Mouse (Mus musculus): Measurements from ENCODE around the gene Gm6588.
A peak's percentile ranks its signal among the peaks of the same experiment; 100 is the strongest.
"Not testable (repeated sequence)": the region's sequence is repeated elsewhere in the genome, so short reads cannot be mapped to it uniquely, and the experiment has no call there.

Gm6588 gene

DNA sequence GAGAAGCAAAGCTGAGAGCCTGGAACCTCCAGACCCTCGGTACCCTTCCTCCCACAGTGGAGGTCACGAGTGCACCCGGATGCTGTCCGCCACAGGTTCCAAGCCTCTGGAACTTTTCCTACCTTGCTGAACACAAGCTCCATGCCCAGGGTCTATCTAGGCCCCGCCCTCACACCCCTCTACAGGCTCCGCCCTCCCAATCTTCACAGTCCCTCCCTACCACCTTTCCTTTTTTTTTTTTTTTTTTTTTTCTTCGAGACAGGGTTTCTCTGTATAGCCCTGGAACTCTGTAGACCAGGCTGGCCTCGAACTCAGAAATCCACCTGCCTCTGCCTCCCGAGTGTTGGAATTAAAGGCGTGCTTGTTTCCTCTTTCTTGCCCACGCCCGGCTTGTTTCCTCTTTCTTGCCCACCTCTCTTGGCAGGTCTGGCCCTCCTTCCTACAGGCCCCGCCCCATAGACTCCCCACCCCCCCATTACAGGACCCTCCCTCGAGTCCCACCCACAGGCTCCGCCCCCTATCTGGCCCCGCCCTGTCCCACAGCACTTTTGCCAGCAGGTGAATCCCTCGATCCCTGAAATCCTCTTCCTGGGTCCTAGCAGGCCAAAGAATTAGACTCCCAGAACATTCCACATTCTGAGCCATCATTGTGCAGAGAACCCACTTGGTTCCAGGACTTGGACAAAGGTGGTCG lies at the start of gene Gm6588:
Gene Gm6588, plus strand, starts transcription at position 680 of the 694 bp plus-strand sequence.
- no peak for ATAC-seq (ENCODE audit: low TSS enrichment)

DNA sequence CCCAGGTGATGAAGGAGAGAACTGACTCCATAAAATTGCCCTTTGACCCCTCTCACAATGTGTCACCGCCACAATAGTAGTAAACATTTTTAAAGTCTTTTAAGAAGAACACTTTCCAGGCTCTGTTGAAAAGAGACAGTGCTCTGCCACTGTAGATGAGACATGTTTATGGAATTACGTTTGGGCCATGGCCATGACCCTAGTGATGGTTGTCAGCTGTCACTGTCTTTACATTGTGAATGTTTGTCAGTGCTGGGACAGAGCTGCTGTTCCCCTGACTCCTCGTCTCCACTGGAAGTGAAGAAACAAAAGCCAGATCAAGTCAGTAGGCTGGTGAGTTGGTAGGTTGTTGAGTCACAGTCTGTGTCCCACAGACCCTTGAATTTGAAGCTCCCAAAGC lies 46.8 kb upstream of the Gm6588 start:
- no peak for ATAC-seq (ENCODE audit: low TSS enrichment)

DNA sequence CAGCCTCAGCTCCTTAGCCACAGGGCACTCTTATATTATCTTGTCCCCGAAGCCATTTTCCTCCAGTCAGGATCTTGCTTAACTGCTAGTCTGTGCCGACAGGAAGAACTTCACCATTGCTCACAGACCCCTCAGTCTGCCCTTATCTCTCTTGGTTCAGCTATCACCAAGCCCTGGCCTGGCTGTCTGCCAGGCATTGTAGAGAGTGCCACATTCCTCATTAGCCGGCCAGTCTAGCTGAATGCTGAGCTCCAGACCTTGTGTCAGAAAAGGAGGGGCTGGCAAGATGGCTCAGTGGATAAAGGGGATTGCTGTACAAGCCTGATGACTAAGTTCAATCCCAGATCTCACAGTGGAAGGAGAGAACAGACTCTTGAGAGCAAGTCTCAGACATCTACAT lies 43.2 kb upstream of the Gm6588 start:
- no peak for ATAC-seq (ENCODE audit: low TSS enrichment)

DNA sequence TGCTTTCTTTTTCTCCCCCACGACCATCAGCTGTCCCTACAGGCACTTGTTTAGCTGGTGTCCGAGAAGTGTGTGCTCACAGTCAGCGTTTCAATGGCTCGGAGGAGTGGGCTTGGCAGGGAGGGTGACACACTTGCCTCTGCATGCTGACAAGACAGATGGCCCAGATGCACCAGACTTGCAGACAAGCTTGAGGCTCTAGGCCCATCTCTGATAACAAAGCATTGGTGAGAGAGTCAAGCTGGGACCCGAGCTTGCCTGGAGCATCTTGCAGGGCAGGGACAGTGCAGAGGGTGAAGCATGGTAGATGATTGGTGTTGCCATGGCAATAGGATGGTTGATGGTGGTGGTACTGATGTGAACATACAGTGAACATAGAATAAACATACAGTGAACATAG lies 40.0 kb upstream of the Gm6588 start:
- ATAC-seq (ENCODE audit: low TSS enrichment): no peak

DNA sequence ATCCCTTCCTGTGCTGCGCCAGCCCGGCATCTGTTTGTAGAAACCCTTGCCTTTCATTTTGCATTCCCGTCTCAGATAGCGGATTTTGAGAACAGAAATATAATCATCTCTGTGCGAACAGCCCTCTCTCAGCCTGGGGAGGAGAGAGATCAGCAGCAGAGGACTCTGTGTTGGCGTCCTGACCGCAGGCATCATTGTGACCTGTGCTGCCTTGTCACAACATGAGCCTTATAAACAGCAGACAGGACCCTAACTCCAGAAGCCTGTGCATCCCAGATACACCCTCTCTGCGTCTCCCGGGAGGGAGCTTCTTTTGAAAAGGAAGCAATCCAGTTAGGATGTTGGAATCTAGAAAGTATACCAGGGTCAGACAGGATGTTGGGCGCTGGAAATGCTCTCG lies 38.2 kb upstream of the Gm6588 start:
- ATAC-seq (ENCODE audit: low TSS enrichment): peak; percentile 27; the same call in 1 of the 2 replicates

DNA sequence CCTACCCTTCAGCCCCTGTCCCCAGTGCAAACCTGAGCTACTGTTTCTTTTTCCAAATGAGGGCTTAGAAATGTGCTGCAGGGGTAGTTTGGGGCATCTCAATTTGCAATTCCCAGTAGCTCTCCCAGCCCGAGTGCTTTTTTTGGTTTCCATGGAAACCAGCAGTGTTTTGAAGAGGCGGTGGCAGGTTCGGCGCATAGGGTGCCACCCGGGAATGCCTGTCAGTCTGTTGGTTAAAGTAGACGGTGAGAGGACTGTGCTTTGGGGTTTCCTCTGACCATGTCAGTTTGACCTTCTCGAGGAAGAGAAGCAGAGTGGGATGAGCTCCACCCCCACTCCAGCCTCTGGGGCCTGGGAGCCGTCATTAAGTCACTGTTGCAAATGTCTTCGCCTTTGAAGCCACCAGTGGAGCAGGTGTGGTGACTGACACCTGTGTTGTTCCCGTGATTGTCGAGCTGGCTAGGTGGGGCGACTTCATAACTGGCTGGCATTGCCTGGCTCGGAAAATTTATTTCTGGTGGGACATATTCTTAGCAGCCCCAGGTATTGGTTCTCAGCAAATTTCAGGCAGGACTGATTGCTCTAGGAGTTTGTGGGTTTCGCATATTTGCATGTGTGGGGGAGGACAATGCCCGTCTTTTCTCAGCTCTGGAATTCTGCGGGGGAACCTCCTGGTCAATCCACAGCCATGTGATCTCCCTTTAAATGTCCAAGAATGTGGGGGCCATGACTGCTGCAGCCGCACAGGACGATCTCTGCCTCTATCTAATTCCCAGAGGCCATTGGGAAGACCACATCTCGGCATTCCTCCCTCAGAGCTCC lies 37.5 kb upstream of the Gm6588 start:
- peak; percentile 75 for ATAC-seq (ENCODE audit: low TSS enrichment)

DNA sequence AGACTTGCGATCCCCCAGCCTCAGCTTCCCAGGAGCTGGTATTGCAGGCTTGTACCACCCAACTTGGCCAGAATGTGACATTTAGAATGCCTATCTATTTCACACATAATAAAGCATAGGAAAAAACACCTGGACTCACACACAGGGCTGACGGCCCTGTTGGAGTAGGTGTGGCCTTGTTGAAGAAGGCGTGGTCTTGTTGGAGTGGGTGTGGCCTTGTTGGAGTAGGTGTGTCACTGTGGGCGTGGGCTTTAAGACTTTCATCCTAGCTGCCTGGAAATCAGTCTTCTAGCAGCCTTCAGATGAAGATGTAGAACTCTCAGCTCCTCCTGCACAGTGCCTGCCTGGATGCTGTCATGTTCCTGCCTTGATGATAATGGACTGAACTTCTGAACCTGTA lies 36.4 kb upstream of the Gm6588 start:
- not testable (repeated sequence) for ATAC-seq (ENCODE audit: low TSS enrichment)

DNA sequence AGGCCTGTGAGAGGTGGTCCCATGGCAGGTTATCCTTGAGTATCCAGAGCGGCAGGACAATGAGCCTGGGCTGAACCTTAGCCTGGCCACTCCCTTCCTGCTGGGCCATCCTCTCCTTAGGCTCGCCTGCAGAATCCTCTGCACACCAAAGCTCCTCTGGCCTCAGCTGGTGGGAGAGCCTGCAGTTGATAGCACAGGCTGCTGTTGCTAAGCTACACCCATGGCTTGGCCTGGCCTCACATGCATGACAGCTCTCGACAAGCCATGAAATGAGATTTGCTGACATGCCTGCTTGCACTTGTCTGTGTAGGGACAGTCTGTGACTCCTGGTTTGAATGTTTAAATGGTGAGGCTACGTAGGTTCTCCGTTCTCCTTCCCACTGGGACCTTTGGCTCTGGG lies 32.6 kb upstream of the Gm6588 start:
- ATAC-seq (ENCODE audit: low TSS enrichment): 0 out of 2 replicates have a peak, but pooled peaks have one; percentile 5

DNA sequence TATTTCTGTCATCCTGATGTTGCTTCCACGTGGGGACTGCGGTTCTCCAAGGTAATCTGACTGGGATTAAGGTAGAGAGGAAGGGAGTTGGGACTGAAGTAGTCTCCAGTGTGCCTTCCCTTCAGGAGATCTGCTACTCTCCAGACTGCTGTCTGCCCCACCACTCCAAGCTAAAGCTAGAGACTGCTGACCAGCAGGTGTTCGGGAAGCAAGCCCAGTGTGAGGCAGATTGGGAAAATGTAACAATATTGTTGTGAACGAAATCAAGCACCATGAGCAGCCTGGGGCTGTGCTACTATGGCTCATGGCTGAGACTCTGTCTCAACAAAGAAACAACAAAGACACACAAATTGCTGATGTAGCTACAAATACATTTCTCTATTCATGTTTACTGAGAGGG lies 31.2 kb upstream of the Gm6588 start:
- peak; percentile 30; the same call in 1 of the 2 replicates for ATAC-seq (ENCODE audit: low TSS enrichment)

DNA sequence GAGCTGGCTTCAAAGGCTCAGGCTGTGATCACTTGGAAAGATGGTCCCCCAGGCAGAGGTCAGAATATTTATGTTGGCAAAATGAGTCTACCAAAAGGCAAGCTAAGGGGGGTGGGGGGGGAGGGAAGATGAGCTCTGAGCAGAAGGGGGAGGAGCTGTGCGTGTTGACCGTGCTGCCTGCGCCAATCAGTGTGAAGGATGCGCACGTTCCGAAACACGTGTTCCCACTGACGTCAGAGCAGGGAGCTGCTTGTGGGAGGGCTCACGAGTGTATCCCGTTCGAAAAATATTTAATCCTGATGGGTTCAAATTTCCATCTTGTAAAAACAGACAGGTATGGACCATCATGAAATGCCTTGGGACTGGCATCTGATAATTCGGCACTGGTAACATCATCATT lies 29.7 kb upstream of the Gm6588 start:
- no peak for ATAC-seq (ENCODE audit: low TSS enrichment)

DNA sequence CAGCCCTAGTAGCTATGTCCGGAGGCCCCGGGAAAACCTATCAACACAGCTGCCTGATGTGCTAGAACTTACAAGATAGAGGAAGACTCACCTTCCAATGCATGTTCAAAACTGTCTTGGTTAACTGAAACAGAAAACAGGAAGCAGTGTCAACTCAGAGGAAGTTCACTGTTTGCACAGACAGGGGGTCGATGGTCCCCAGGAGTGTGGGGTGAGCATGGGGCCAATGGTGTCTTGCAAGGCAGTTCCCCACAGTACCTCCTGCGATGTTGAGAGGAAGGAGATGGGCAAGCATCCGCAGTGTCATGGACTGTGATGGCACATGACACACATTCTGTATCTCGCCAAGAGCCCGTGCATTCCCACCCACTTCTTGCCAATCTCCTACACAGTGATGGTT lies 22.6 kb upstream of the Gm6588 start:
- ATAC-seq (ENCODE audit: low TSS enrichment): no peak

DNA sequence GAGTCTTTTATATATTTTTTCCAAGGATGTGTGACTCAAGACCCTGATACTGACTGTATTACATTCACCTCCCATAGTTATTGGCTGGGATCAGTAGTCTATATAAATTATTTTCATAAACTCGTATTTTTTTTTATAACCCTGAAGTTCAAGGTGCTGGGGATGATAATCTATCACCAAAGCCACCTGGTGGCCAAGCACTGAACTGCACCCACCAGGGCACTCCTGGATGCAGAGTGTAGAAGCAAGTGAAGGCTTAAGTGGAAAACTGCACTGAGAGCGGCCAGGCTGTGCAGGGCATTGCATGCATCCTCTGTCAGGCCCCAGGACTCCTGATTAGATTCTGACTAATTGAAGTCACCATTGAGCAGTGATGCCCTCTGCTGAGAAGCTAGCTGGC lies 21.9 kb upstream of the Gm6588 start:
- no peak for ATAC-seq (ENCODE audit: low TSS enrichment)

DNA sequence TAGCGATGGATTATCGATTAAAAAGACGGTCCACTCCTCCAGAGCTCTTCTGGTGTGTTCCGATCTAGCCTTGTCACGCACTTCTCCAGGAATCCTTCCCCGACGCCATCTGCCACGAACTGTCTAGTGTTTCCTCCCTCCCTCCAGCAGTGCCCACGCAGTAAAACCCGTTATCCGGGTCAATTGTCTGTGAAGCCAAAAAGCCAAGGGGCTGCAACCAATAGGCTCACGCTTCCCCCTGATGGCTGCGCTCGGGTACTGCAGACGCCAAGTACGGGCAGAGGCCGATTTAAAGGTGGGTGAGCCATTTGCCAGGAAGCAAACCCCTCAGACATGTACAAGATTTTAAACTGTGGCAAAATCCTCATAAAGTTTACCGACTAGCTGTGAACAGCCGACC lies 20.3 kb upstream of the Gm6588 start:
- ATAC-seq (ENCODE audit: low TSS enrichment): 0 out of 2 replicates have a peak, but pooled peaks have one; percentile 16

DNA sequence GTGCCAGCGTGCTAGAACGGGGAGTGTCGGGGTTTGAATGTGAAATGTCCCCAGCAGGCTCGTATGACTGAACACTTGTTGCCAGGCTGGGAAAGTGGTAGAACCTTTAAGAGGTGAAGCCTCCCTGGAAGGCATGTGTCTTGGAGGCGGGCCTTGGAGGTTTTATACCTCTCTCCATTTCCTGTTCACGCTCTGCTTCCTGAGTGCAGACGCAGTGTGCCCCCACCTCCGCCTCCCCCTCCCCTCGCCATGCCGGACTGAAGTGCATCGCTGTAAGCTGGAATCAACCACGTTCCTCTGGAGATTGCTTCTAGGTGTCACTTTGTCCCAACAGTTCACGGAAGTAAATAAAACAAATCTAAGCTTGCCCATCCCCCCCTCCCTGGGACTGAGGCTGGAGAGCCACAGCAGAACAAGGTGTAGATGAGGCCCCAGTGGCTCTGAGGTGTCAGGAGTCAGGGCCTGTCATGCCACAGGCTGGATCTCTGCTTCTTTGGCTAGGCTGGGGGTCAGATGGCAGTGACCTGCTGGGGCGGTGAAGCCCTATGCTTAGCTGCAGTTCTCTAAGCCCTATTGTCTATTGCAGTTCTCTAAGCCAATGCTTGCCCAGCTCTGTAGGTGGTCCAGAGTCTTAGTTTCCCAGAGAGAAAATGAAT lies 18.0 kb upstream of the Gm6588 start:
- no peak for ATAC-seq (ENCODE audit: low TSS enrichment)

DNA sequence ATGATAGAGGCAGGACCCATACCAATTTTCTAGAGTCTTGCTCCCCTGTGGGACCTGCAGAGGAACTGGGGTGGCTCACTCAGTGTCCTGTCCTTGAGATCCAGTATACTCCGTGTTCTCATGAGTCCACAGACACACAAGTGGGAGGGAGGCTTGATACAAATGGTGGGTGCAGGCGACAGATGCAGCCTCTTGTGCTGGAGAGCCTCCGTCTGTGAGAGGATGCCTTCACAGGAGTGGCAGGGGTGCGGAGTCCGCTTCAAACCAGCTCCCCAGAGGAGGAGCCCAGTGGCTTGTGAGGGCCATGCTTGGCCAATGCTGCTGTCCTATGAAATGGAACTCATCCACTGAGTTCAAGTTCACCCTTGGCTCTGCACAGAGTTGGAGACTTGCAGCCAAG lies 17.2 kb upstream of the Gm6588 start:
- ATAC-seq (ENCODE audit: low TSS enrichment): peak; percentile 48

DNA sequence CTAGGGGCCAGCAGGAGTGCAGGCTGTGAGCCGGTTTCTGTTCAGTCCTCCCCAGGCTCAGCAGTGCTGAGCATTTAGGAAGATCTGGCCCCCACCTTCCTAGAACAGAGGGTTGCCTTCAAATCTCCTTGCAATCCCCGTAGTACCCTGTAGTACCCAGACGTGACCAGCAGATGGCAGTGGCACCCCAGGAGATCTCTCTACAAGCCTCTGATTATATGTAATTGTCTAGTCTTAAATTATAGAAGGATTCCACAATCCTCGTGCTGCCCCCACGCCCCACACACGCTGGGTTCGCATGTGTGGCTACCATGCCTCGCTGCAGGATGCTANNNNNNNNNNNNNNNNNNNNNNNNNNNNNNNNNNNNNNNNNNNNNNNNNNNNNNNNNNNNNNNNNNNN lies 16.2 kb upstream of the Gm6588 start:
- ATAC-seq (ENCODE audit: low TSS enrichment): peak; percentile 44

DNA sequence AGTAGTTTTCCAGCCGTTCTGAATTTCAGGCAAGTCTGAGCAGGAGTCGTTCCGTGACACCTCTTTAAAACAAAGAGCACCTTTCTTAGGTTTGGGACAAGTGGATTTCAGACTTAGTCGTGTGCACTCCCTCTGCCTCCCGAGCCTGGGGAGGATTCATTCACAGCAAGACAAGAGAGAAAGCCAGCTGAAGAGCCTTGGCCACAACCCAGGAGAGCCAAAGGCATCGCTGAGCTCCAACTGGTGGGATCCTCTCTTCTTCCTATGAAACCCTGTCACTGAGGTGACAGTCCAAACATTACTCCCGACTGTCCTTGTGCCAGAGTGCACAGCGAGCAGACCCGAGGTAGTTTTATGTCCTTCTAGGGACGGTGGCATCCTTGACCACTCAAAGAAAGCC lies 10.7 kb upstream of the Gm6588 start:
- ATAC-seq (ENCODE audit: low TSS enrichment): no peak

DNA sequence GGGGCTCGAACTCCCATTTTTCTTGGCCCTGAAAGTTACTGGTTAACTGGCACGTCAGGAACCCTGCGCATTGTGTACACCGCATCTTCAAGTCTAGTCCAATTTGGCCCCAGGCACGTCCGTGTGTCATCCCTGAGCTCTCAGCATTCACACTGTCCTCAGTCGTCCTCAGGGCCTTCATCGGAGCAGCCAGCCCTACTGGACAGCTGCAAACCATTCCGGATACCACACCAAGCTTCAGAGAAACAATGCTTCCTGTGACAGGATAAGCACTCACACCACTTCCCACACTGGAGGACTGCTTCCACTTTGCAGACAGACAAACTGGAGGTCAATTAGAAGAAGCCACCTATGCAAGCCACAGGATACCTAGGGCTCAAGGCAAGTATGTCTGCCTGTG lies 3.9 kb downstream of the Gm6588 start:
- no peak for ATAC-seq (ENCODE audit: low TSS enrichment)

DNA sequence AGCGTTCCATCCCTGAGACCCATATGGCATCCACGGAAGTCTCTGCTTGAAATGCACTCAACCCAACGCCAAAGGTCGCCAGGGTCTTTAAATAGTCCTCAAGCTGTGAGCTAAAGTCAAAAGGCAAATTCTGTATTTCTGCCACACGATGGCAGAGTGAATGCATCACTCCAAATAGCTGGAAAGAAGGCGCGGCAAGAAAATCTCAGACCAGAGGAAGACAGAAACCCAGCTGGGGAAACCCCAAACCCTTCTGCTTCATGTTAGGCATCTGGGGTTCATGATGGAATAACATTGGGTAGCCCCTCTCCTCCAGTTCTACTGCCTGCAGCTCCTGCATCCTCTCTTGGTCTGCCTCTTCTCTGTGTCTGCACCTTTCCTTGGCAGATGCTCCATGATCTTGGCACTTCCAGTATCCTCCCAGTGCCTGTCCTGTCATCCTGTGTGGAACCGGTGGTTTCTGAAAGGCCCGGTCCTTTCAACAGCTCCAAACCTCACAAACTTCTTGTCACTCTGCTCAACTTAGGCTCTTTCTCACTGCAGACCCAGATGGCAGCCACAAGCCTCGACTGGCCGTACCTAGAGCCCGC lies 5.8 kb downstream of the Gm6588 start:
- ATAC-seq (ENCODE audit: low TSS enrichment): peak; percentile 32; the same call in 1 of the 2 replicates

DNA sequence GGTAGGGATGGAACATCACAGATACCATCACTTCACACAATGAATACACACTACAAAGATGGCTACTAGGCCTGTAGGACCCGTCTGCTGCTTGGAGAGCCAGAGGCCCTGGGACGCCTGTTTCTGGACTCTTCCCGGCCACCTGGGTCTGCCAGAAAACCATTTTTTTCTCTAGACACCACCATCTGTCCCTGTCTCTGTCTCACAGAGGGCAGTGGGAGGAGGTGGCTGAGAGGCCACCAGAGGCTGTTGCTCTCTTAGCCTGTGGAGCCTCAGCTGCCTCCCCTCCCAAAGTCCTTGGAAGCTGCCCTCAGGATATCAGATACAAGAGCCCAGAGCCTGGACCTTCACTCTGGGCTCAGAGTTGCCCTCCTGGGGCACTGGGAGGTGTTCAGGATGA lies 10.7 kb downstream of the Gm6588 start:
- no peak for ATAC-seq (ENCODE audit: low TSS enrichment)

DNA sequence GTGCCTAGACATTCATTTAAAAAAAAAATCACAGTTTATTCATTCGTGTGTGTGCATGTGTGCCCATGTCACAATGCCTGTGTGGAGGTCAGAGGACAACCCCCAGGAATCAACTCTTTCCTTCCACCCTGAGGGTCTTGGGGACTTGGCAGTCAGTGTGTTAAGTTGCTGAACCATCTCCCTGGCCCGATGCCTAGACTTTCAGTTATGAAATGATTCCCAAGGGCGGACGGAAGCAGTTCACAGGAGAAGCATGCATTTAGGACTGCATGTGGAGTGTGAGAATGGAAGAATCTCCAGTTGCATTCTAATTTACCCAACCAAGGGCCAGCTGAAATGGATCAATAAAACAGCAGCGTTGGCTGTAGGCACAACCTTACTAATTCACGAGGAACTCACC lies 17.1 kb downstream of the Gm6588 start:
- no peak for ATAC-seq (ENCODE audit: low TSS enrichment)

DNA sequence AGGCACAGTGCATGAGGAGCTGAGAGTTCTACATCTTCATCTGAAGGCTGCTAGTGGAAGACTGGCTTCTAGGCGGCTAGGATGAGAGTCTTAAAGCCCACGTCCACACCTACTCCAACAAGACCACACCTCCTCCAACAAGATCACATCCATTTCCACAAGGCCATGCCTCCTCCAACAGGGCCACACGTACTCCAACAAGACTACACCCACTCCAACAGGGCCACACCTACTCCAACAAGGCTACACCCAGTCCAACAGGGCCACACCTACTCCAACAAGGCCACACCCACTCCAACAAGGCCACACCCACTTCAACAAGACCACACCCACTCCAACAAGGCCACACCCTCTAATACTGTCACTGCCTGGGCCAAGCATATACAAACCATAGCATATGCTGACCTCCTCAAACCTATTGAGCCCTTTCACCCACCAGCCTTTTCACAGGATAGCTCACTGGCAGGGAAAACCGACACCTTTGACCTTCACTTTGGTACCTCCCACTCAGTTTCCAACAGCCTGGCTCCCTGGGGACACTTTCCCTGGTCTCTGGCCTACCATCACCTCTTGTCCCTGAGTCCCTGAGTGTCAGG lies 19.9 kb downstream of the Gm6588 start:
- no peak for ATAC-seq (ENCODE audit: low TSS enrichment)
